Mouse (Mus musculus): ENCODE measurements around the gene Plcb2.

The Plcb2 gene

DNA sequence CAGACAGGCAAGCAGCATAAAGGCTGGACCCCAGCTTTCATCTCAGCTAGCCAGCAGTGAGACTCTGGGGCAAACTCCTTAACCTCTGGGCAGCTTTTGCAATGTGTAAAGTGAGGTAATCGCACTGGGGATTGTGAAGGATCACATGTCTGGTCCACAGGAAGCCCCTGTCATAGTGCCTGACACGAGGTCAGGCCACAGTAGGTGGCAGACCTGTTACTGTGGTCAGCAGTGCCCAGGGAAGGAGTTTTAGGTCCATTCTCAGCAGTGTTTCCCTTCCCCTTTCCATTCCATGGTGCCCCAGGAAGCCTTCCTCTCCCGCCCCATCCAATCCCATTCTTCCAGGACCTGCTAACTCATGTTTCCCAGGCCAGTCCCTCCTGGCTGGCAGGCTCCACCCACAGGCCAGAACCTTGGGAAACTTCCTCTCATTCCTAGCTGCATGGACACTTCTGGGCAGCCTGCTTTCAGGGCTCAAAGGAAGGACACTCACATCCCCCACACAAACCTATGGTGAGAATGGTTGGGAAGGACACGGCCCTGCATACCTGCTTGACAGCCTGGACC is 18.5 kb downstream of the Plcb2 start:
- DNase-seq: no peak

GRCm38 (mm10) chr2:118708472-118708871 is 19.8 kb downstream of the Plcb2 start:
- DNase-seq: no peak

DNA sequence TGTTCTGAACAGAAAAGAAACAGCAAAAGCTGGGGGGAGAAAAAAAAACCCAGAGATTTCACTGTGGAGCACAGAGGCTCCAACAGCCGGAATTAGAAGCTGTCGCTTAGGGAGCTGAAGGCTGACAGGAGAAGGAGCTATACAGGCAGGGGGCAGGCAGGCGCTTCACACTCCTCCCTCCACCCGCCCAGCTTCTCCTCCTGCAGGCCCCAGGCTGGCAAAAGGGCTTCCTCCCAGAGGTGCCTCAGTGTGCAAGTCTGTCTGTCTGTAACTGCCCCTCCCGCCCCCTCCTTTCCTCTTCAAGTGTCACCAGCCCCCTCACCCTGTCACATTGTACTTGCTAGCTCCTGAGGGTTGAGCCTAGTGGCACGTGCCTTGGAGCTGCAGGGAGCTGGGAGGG is 21.8 kb downstream of the Plcb2 start:
- no peak for DNase-seq

GRCm38 (mm10) chr2:118703913-118704730 is 24.1 kb downstream of the Plcb2 start, which contains the start of gene Ankrd63:
Gene Ankrd63 (minus strand): TSS chr2:118703963.
- DNase-seq: no peak

DNA sequence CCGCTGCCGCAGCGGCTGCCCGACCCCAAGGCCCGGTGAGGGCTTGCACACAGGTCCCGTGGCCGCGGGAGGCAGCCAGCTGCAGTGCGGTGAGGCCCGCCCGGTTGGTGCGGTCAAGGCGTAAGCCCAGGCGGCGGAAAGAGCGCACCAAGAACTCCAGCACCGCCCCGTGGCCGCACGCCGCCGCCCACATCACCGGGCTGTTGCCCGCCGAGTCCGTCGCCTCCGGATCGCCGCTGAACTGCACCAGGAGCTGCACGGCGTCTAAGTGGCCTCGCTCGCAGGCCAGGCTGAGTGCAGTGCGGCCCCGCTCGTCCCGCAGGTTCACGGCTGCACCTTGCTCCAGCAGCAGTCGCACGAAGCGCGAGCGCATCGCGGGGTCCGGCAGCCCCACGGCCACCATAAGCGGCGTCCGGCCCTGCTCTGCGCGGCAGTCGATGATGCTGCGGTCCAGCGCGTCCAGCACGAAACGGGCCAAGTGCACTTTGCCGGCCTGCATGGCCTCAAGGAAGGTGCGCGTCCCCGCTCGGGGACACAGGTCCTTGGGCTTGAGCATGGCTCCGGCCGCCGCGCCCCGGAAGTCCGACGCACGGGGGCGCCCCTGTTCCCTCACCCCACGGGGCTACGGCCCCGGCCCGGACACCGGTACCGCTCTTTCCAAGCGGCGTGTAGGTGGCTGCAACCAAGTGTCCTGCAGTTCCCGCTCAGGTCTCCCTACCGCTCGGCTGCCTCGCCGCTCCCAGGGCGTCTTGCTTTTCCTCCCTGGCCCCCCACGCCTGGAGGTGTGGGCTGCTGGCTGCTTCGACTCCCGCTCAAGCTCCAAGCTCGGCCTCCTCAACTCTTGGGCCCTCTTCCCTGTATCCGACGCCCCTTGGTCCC is 25.1 kb downstream of the Plcb2 start:
- DNase-seq: peak; percentile 16 to 25

- no peak for DNase-seq
Measured at GRCm38 (mm10) chr2:118701971-118702882, 26.0 kb downstream of the Plcb2 start.

DNA sequence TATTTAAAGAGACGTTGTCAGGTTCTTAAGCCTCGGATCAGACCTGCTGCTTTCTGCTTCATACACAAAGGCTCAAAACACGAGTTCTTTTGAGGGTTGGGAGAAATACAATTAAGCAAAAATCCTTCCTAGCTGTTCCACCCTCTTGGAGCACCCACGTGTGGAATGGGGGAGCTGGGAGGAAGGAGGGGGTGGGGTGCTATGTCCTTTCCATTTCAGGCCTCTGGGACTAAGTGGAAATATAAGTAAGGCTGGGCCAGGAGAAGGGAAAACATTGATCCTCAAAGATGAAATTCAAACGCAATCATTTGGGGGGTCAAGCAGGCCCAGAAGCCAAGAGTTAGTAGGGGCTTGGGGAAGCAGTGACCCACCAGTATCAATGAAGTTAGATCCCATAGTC is 27.1 kb downstream of the Plcb2 start:
- no peak for DNase-seq

- peak; percentile 70 to 75 for DNase-seq
Measured at GRCm38 (mm10) chr2:118700179-118701062, 27.8 kb downstream of the Plcb2 start.

DNA sequence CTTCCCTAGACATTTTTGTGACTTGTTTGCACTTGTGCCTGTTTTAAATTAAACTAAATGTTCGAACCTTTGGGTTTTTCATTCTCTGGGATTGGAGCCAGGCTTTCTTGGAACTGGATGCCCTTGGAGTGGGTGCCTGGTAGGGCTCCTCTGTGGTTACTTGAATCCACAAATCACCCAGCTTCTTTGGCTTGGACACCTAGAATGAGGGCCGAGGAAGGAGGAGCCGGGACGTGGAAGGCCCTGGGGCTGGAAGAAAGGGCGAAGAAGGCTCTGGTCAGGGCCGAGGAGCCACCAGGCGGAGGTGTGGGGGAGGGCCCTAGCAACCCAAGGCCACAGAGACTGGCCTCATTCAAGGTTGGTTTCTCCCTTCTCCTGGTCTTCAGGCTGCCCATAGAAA is 30.3 kb downstream of the Plcb2 start:
- DNase-seq: no peak

GRCm38 (mm10) chr2:118697311-118697877 is 30.8 kb downstream of the Plcb2 start:
- no peak for DNase-seq

GRCm38 (mm10) chr2:118696451-118697308 is 31.6 kb downstream of the Plcb2 start:
- DNase-seq: peak; percentile 17

DNA sequence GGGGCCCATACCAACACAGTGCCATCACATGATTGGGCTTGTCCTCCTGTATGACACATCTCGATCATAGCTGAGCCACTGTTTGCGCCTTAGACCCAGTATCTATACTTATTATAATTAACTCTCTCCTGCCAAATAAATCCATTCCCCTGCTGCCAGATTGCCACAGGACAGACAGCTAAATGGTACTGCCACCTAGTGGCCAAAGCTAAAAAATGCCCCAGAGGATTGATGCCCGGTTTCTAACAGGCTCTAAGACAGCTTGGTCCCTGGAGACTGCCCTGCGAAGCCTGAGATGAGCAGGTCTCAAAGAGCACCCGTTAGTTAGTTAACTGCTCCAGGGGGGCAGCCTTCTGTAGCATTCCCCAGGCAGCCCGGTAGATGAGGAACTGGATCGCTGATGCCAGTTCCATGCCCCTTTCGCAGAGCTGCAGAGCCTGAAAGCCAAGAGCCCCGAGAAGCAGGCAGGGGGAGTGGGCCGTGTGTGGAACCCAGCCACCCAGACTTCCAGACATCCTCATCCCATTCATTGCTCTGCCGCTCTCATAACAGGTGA is 32.5 kb downstream of the Plcb2 start:
- peak; percentile 43 to 62 for DNase-seq

GRCm38 (mm10) chr2:118693370-118693966 is 34.8 kb downstream of the Plcb2 start:
- DNase-seq: peak; percentile 25 to 41

DNA sequence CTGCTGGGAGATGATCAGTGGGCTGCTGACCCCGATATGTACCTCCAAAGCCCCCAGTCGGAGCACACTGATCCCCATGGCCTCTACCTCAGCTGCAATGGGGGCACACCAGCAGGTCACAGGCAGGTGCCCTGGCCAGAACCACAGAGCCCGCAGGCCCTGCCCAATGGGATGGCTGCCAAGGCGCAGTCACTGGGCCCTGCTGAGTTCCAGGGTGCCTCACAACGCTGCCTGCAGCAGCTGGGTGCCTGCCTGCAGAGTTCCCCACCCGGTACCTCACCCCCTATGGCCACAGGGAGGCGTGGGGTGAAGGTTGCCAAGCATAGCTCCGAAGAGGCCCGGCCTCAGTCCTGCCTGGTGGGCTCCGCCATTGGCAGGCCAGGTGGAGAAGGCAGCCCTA is 38.4 kb downstream of the Plcb2 start:
- no peak for DNase-seq

GRCm38 (mm10) chr2:118687791-118688190 is 40.4 kb downstream of the Plcb2 start:
- DNase-seq: no peak

GRCm38 (mm10) chr2:118686693-118687092 is 41.5 kb downstream of the Plcb2 start:
- no peak for DNase-seq

DNA sequence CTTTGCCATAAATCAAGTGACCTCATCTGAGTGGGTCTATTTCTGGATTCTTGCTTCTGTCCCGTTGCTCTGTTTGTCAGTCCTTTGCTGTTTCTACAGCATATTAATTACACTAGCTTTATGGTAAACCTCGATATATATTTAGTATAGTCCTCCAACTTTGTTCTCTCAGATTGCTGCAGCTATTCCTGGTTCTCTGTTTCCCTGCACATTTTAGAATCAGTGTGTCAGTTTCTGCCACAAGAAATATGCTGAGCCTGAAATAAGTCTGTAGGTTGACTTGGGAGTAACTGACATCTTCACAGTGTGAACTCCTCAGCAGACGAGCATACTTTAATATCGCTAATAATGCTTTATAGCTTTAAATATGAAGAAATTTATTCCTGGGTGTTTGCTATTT is 43.1 kb downstream of the Plcb2 start:
- DNase-seq: no peak

GRCm38 (mm10) chr2:118682544-118683260 is 45.5 kb downstream of the Plcb2 start:
- no peak for DNase-seq
